Mouse (Mus musculus) forebrain, embryonic 11.5 days (tissue): ENCODE measurements around the gene Jak3. TPM values are rescaled to one million over a fixed set of nuclear protein-coding genes. Genes with fewer than 3 reads are reported as not detected.

Experiments used
- ATAC-seq: fragments of 200-750 bp; cut with Nextera tagmentation; replicated peaks from 2 replicates; pipeline ENCODE4 v1.8.0; 2017; ENCODE audit warnings: moderate TSS enrichment; ENCODE audit not compliant: low FRiP score
- DNase-seq: peaks from one replicate; pipeline ENCODE4 v3.0.0-alpha.2; 2017; ENCODE audit warnings: low spot score
- H3K27ac ChIP-seq: fragments of 300-500 bp; sonication (generic); 2 replicates; pipeline ENCODE4 v1.5.1; 2014; ENCODE audit warnings: low read depth, low read length
- H3K27me3 ChIP-seq: fragments of 300-500 bp; sonication (generic); 2 replicates; pipeline ENCODE4 v1.6.1; 2014; ENCODE audit warnings: mild to moderate bottlenecking, low read length, mixed read lengths; ENCODE audit not compliant: control insufficient read depth, insufficient read depth
- H3K36me3 ChIP-seq: fragments of 300-500 bp; sonication (generic); 2 replicates; pipeline ENCODE4 v1.6.1; 2014; ENCODE audit warnings: mild to moderate bottlenecking, low read length, moderate library complexity, mixed read lengths; ENCODE audit not compliant: control insufficient read depth, insufficient read depth
- H3K4me1 ChIP-seq: fragments of 300-500 bp; sonication (generic); replicated peaks from 2 replicates; pipeline ENCODE4 v1.6.1; 2014; ENCODE audit warnings: low read length, mixed read lengths; ENCODE audit not compliant: control insufficient read depth, insufficient read depth
- H3K4me2 ChIP-seq: fragments of 300-500 bp; sonication (generic); 2 replicates; pipeline ENCODE4 v1.6.1; 2014; ENCODE audit warnings: low read depth, mild to moderate bottlenecking, low read length, moderate library complexity, mixed read lengths; ENCODE audit not compliant: severe bottlenecking
- H3K4me3 ChIP-seq: fragments of 300-500 bp; sonication (generic); 2 replicates; pipeline ENCODE4 v1.5.1; 2014; ENCODE audit warnings: low read depth, low read length
- H3K9ac ChIP-seq: fragments of 300-500 bp; sonication (generic); 2 replicates; pipeline ENCODE4 v1.6.1; 2014; ENCODE audit warnings: low read length
- H3K9me3 ChIP-seq: fragments of 300-500 bp; sonication (generic); 2 replicates; pipeline ENCODE4 v1.6.1; 2016; ENCODE audit warnings: low read length, mixed read lengths; ENCODE audit not compliant: control insufficient read depth
- WGBS: fragments of 180-500 bp; shearing (Covaris S2); extraction: QIAGEN DNeasy Blood & Tissue Kit; methylation state at CpG from one replicate; pipeline ENCODE4 v1.1.7; 2014; 5-methylcytosine and 5-hydroxymethylcytosine counted together
- polyA plus RNA-seq: library from polyadenylated mRNA; unstranded; fragments of >200 nt; fragmentation: Nextera tagmentation; extraction: Ambion mirVana; gene quantifications from 2 replicates; pipeline ENCODE4 v1.2.1, GENCODE M21; 2014

Jak3 gene
- polyA plus RNA-seq, 1 experiment from 2014 or later: 2.3 TPM

DNA sequence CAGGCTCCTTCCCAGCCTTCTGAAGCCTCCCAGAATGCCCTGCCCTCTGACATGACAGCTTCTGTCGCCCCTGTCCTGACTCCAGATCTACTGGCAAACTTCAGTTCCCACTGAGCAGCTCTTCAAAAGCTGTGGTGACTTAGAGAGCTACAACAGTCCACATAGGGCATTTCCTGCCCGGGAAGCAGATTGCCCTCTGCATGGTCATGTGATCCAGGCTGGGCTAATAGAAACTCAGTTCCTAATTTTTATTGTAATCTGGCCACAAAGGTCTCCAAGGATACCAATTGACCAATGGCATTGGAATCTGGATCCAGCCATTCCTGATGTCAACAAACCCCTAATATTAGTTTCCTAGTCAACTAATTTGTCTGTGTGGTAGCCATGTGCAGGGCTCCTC is 44.2 kb upstream of the Jak3 start:
- peaks cover 8% of the 10 kb centered on the region; the same call in 1 of the 2 replicates for H3K4me1 ChIP-seq
- no peak for ATAC-seq

DNA sequence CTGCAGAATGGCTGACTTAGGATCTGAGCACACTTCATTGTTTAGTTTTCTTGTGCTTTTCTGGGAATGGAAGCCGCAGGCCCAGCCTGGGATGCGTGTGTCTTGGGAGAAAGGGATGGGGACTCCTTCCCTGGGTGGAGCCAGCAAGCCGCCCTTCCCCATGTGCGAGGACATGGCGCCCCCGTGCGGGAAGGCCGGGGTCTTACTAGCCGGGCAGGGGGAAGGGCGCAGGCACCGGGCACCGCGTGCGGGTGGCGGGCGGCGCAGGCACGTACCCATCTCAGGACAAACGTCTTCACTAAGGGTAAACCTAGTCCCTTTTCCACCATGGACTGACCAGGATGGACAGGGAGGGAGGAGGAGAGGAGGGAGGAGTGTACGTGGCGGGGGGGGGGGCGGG is 42.9 kb upstream of the Jak3 start:
- no peak overlapping the region for H3K27ac ChIP-seq
- DNase-seq (peak; percentile 63), ATAC-seq (no peak)
- peaks cover 8% of the 10 kb centered on the region; the same call in 1 of the 2 replicates for H3K4me1 ChIP-seq
- H3K4me3 ChIP-seq: no peak overlapping the region
- peaks cover 3% of the 10 kb centered on the region; the same call in 1 of the 2 replicates for H3K9me3 ChIP-seq
- no peaks in the 10 kb centered on the region for H3K36me3 ChIP-seq
- H3K27me3 ChIP-seq: peaks cover 20% of the 10 kb centered on the region
- WGBS: 9% methylated on average over 16 of the region's 22 CpGs
- no peak overlapping the region for H3K9ac ChIP-seq
- H3K4me2 ChIP-seq: no peak overlapping the region

More for the DNA sequence above, 44.2 kb upstream of the Jak3 start:
- Histone ChIP-seq H3K4me3 (no peak overlapping the region), H3K9me3 (peaks cover 3% of the 10 kb centered on the region; the same call in 1 of the 2 replicates), H3K27me3 (peaks cover 20% of the 10 kb centered on the region), H3K27ac (no peak overlapping the region), H3K9ac (no peak overlapping the region), H3K4me2 (no peak overlapping the region), H3K36me3 (no peaks in the 10 kb centered on the region)
- DNase-seq: no peak
- WGBS: 69% methylated on average over 2 of the region's 2 CpGs

GRCm38 (mm10) chr8:71633981-71634667 is 42.0 kb upstream of the Jak3 start:
- 2% methylated on average over 26 of the region's 26 CpGs for WGBS

GRCm38 (mm10) chr8:71637149-71638095 is 38.7 kb upstream of the Jak3 start:
- peaks cover 7% of the 10 kb centered on the region for H3K27me3 ChIP-seq
- no peak for DNase-seq

More at GRCm38 (mm10) chr8:71633981-71634667, 42.0 kb upstream of the Jak3 start:
- peaks cover 20% of the 10 kb centered on the region for H3K27me3 ChIP-seq
- H3K27ac ChIP-seq: no peak overlapping the region
- no peaks in the 10 kb centered on the region for H3K36me3 ChIP-seq
- ATAC-seq: peak; percentile 52
- H3K4me3 ChIP-seq: 0 out of 2 replicates have a peak overlapping the region, but pooled peaks have one; percentile 6
- peaks cover 6% of the 10 kb centered on the region; the same call in 1 of the 2 replicates for H3K4me1 ChIP-seq
- DNase-seq: peak; percentile 84
- peak overlapping the region; percentile 42; the same call in 1 of the 2 replicates for H3K4me2 ChIP-seq
- peak overlapping the region; percentile 45; the same call in 1 of the 2 replicates for H3K9ac ChIP-seq
- H3K9me3 ChIP-seq: peaks cover 3% of the 10 kb centered on the region; the same call in 1 of the 2 replicates

DNA sequence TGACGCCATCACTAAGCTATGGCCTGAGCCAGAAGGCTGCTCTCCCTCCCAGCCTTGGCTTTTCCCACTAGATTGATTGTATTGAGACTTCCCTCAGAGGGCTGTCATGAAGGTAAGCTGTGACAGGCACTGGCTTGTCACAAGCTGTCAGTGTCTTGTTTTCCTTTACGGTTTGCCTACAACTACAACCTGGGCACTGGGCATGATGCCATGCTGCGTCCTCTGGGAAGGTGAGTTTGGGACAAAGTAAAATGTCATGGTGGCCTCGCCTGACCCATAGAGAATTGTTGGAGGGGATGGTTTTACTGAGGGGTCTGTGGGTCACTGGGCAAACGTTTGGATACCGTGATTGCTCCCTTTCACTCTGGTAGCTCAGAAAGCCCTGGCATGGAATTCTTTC is 37.8 kb upstream of the Jak3 start:
- no peaks in the 10 kb centered on the region for H3K36me3 ChIP-seq
- H3K9me3 ChIP-seq: no peaks in the 10 kb centered on the region
- no peak overlapping the region for H3K27ac ChIP-seq
- no peak overlapping the region for H3K4me3 ChIP-seq
- 82% methylated on average over 6 of the region's 6 CpGs for whole genome bisulfite sequencing
- ATAC-seq (no peak), DNase-seq (no peak)
- no peak overlapping the region for H3K4me2 ChIP-seq
- H3K9ac ChIP-seq: no peak overlapping the region
- H3K27me3 ChIP-seq: peaks cover 7% of the 10 kb centered on the region
- peaks cover 5% of the 10 kb centered on the region; the same call in 1 of the 2 replicates for H3K4me1 ChIP-seq

More at GRCm38 (mm10) chr8:71637149-71638095, 38.7 kb upstream of the Jak3 start:
- Histone ChIP-seq H3K4me1 (peaks cover 5% of the 10 kb centered on the region; the same call in 1 of the 2 replicates), H3K27ac (no peak overlapping the region), H3K4me2 (no peak overlapping the region), H3K9me3 (peaks cover 3% of the 10 kb centered on the region; the same call in 1 of the 2 replicates), H3K4me3 (no peak overlapping the region), H3K36me3 (no peaks in the 10 kb centered on the region), H3K9ac (no peak overlapping the region)
- WGBS: 63% methylated on average over 8 of the region's 8 CpGs
- ATAC-seq: no peak

DNA sequence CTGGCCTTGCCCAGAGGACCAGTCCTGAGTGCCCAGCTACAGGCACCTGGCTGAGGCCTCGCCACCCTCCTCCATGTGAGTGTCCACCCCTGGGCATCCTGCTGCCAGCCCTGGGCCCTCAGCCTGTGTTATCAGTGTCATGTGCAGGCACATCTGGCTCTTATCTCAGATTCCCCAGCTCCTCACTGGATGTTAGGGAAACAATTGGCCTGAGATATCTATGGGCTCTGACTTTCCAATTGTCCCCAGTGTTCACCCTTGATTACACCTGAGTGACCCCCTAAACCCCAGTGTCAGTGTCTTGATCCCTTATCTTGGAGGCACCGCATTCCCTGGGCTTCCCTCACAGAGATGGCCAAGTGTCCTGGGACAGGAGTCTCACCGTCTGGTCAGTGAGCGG is 36.8 kb upstream of the Jak3 start:
- 88% methylated on average over 4 of the region's 4 CpGs for WGBS
- H3K4me3 ChIP-seq: no peak overlapping the region

DNA sequence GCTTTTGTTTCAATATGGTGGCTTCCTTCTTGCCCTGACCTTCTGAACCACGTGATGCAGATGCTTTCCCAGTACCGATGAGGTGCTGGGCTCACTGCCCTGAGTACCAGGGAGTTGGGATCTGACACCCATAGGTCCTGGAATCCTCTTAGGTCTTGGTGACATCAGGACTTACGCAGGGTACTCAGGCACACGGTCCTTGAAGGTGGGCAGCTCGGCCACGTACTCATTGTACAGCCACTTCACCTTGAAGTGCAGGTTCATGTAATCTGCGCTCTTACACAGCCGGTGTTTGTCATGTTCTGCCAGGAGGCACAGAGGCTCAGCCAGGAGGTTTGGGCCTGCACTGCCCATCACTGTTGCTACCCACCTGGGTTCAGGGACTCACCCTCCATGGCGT is 30.6 kb upstream of the Jak3 start:
- H3K27me3 ChIP-seq: no peaks in the 10 kb centered on the region
- no peaks in the 10 kb centered on the region for H3K4me1 ChIP-seq
- DNase-seq (no peak), ATAC-seq (no peak)
- H3K27ac ChIP-seq: no peak overlapping the region
- H3K9me3 ChIP-seq: no peaks in the 10 kb centered on the region
- H3K4me3 ChIP-seq: no peak overlapping the region
- H3K36me3 ChIP-seq: no peaks in the 10 kb centered on the region
- 87% methylated on average over 9 of the region's 9 CpGs for WGBS
- H3K4me2 ChIP-seq: no peak overlapping the region
- H3K9ac ChIP-seq: no peak overlapping the region

More for the DNA sequence above, 36.8 kb upstream of the Jak3 start:
- no peak for ATAC-seq
- Histone ChIP-seq H3K9ac (no peak overlapping the region), H3K9me3 (no peaks in the 10 kb centered on the region), H3K4me1 (peaks cover 4% of the 10 kb centered on the region; the same call in 1 of the 2 replicates), H3K4me2 (no peak overlapping the region), H3K27me3 (peaks cover 4% of the 10 kb centered on the region), H3K27ac (no peak overlapping the region), H3K36me3 (no peaks in the 10 kb centered on the region)
- no peak for DNase-seq

DNA sequence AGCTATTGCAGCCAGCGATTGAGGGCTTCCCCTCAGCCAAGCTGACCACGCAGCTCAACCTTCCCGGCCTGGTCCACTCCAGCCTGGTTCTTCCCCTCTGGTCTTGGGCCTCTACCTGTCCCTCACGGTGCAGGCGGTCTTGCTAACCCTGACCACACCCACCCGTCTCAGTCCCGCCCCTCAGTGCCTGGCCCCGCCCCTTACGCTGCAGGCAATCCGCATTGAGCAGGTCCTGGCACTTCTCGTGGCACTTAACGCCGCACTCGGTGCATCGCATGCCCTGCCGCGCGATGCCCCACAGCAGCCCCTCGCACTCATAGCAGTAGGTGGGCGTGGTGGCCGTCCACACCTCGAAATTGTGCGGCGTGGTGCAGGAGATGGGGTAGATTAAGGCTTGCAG is 21.5 kb upstream of the Jak3 start:
- 1% methylated on average over 24 of the region's 24 CpGs for WGBS
- DNase-seq (peak; percentile 78), ATAC-seq (peak; percentile 53; the same call in 1 of the 2 replicates)

More for the DNA sequence above, 21.5 kb upstream of the Jak3 start:
- 0 out of 2 replicates have a peak overlapping the region, but pooled peaks have one; percentile 14 for H3K4me3 ChIP-seq
- no peak overlapping the region for H3K27ac ChIP-seq
- peak overlapping the region; percentile 30; the same call in 1 of the 2 replicates for H3K9ac ChIP-seq
- H3K9me3 ChIP-seq: no peaks in the 10 kb centered on the region
- no peaks in the 10 kb centered on the region for H3K36me3 ChIP-seq
- peak overlapping the region; percentile 45 for H3K4me2 ChIP-seq
- H3K27me3 ChIP-seq: peaks cover 28% of the 10 kb centered on the region
- no peaks in the 10 kb centered on the region; the same call in 1 of the 2 replicates for H3K4me1 ChIP-seq
